Mouse (Mus musculus): ENCODE results near the gene Olfr9. TPM values are rescaled to one million over a fixed set of nuclear protein-coding genes. Genes with fewer than 3 reads are reported as not detected.
A peak's percentile ranks its signal among the peaks of the same experiment; 100 is the strongest.
"Not testable (repeated sequence)": the region's sequence is repeated elsewhere in the genome, so short reads cannot be mapped to it uniquely, and the experiment has no call there.

The Olfr9 gene
- total and polyA plus RNA-seq, 2 experiments from 2014 or later, result not detected

GRCm38 (mm10) chr10:129004032-129004920 is 15.0 kb downstream of the Olfr9 start:
- no peak overlapping the region for H3K27ac ChIP-seq (ENCODE audit: low read depth)
- 66% methylated on average over 14 of the region's 14 CpGs for WGBS
- no peaks in the 10 kb centered on the region for H3K27me3 ChIP-seq (ENCODE audit: control insufficient read depth, insufficient read depth, low read length)
- H3K36me3 ChIP-seq (replicated peaks; ENCODE audit: control insufficient read depth, insufficient read depth, low read length), result no peaks in the 10 kb centered on the region
- DNase-seq (ENCODE audit: low spot score) (no peak), ATAC-seq (ENCODE audit: insufficient read depth, low read depth) (no peak)
- H3K9ac ChIP-seq (replicated peaks; ENCODE audit: low read depth, low read length), result no peak overlapping the region
- no peaks in the 10 kb centered on the region for H3K4me1 ChIP-seq (ENCODE audit: control insufficient read depth, insufficient read depth)
- H3K9me3 ChIP-seq (replicated peaks; ENCODE audit: control insufficient read depth, low read length), result no peaks in the 10 kb centered on the region
- no peak overlapping the region for H3K4me3 ChIP-seq (ENCODE audit: low read depth, low read length)
- no peak for TF ChIP-seq CTCF (IDR thresholded peaks at IDR 0.05; ENCODE audit: low read depth)
- TF ChIP-seq EP300 (IDR thresholded peaks at IDR 0.05; ENCODE audit: low read depth), result no peak
- H3K4me2 ChIP-seq (ENCODE audit: low read depth, low read length), result no peak overlapping the region

GRCm38 (mm10) chr10:129010288-129010841 is 21.1 kb downstream of the Olfr9 start, which contains the start of gene Olfr763:
Gene Olfr763, plus strand, starts transcription at chr10:129010791.
- Histone ChIP-seq H3K4me2 (ENCODE audit: low read depth, low read length) (no peak within 1 kb of the TSS), H3K4me3 (ENCODE audit: low read depth, low read length) (no peak within 1 kb of the TSS), H3K27ac (ENCODE audit: low read depth) (no peak within 1 kb of the TSS), H3K9ac (replicated peaks; ENCODE audit: low read depth, low read length) (no peak within 1 kb of the TSS), H3K27me3 (ENCODE audit: control insufficient read depth, insufficient read depth, low read length) (no peaks in the 10 kb centered on the region), H3K36me3 (replicated peaks; ENCODE audit: control insufficient read depth, insufficient read depth, low read length) (no peaks in the 10 kb centered on the region), H3K9me3 (replicated peaks; ENCODE audit: control insufficient read depth, low read length) (no peaks in the 10 kb centered on the region), H3K4me1 (ENCODE audit: control insufficient read depth, insufficient read depth) (no peaks in the 10 kb centered on the region)
- TF ChIP-seq CTCF (IDR thresholded peaks at IDR 0.05; ENCODE audit: low read depth), result no peak
- no peak for TF ChIP-seq EP300 (IDR thresholded peaks at IDR 0.05; ENCODE audit: low read depth)
- ATAC-seq (ENCODE audit: insufficient read depth, low read depth) (no peak), DNase-seq (ENCODE audit: low spot score) (no peak)
- 78% methylated on average over 2 of the region's 2 CpGs for WGBS

DNA sequence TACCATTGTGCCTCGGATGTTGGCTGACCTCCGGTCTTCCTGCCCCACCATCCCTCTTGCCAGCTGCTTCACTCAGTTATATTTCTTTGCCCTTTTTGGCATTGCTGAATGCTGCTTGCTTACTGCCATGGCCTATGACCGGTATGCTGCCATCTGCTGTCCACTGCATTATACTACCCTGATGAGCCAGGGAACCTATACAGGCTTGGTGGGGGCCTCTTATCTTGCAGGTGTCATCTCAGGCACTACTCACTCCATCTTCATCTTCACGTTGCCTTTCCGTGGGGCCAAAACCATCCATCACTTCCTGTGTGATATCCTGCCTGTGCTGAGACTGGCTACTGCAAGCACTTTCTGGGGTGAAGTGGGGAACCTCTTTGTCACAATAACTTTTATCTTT is 22.3 kb downstream of the Olfr9 start:
- peak; percentile 30; the same call in 1 of the 2 replicates for ATAC-seq (ENCODE audit: insufficient read depth, low read depth)
- not testable (repeated sequence) for H3K9me3 ChIP-seq (replicated peaks; ENCODE audit: control insufficient read depth, low read length); DNase-seq (ENCODE audit: low spot score); H3K4me1 ChIP-seq (ENCODE audit: control insufficient read depth, insufficient read depth); H3K4me2 ChIP-seq (ENCODE audit: low read depth, low read length); H3K27ac ChIP-seq (ENCODE audit: low read depth); H3K27me3 ChIP-seq (ENCODE audit: control insufficient read depth, insufficient read depth, low read length); H3K4me3 ChIP-seq (ENCODE audit: low read depth, low read length); H3K36me3 ChIP-seq (replicated peaks; ENCODE audit: control insufficient read depth, insufficient read depth, low read length); H3K9ac ChIP-seq (replicated peaks; ENCODE audit: low read depth, low read length)
- 68% methylated on average over 2 of the region's 5 CpGs for whole genome bisulfite sequencing

DNA sequence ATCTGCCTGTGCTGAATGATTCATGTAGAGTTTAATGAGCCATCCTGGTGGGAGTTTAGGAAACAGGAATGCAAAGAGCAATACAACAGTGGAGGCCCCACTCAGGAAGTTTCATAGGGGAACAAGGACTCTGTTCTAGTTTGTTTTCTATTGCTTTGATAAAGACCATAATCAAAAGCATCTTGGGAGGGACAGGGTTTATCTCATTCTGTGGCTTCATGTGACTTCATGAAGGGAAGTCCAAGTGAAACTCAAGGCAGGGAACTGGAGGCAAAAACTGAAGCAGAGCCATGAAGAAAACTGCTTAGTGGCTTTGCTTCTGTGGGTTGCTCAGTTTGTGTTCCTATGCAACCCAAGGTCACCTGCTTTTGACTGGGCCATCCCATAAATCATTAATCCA is 25.2 kb downstream of the Olfr9 start:
- H3K36me3 ChIP-seq (replicated peaks; ENCODE audit: control insufficient read depth, insufficient read depth, low read length), result no peaks in the 10 kb centered on the region
- no peak for ATAC-seq (ENCODE audit: insufficient read depth, low read depth)

DNA sequence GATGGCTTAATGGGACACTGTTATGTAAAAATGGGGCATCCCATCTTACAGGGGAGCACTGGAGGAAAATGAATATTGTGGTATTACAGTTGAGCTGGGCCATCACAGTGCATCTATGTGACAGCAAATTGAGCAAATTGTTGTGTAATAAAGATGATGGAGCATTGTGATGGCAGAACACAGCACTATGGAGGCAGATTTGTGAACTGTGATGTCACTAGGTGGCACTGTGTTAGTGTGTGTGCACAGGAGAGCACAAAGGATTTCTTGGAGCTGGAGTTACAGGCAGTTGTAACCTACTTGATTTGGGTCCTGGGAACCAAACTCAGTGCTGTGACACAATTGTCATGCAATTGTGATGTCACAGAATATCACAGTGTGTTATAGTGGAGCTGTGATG is 34.1 kb downstream of the Olfr9 start:
- no peak overlapping the region for H3K4me3 ChIP-seq (ENCODE audit: low read depth, low read length)
- no peaks in the 10 kb centered on the region for H3K4me1 ChIP-seq (ENCODE audit: control insufficient read depth, insufficient read depth)
- H3K36me3 ChIP-seq (replicated peaks; ENCODE audit: control insufficient read depth, insufficient read depth, low read length), result no peaks in the 10 kb centered on the region
- H3K4me2 ChIP-seq (ENCODE audit: low read depth, low read length), result no peak overlapping the region
- DNase-seq (ENCODE audit: low spot score) (no peak), ATAC-seq (ENCODE audit: insufficient read depth, low read depth) (no peak)
- H3K9me3 ChIP-seq (replicated peaks; ENCODE audit: control insufficient read depth, low read length), result no peaks in the 10 kb centered on the region
- no peak overlapping the region for H3K27ac ChIP-seq (ENCODE audit: low read depth)
- TF ChIP-seq EP300 (IDR thresholded peaks at IDR 0.05; ENCODE audit: low read depth), result no peak
- no peak for TF ChIP-seq CTCF (IDR thresholded peaks at IDR 0.05; ENCODE audit: low read depth)
- H3K27me3 ChIP-seq (ENCODE audit: control insufficient read depth, insufficient read depth, low read length), result no peaks in the 10 kb centered on the region
- no peak overlapping the region for H3K9ac ChIP-seq (replicated peaks; ENCODE audit: low read depth, low read length)

More for the DNA sequence above, 25.2 kb downstream of the Olfr9 start:
- no peaks in the 10 kb centered on the region for H3K27me3 ChIP-seq (ENCODE audit: control insufficient read depth, insufficient read depth, low read length)
- DNase-seq (ENCODE audit: low spot score), result no peak
- H3K4me1 ChIP-seq (ENCODE audit: control insufficient read depth, insufficient read depth), result no peaks in the 10 kb centered on the region
- no peak for TF ChIP-seq EP300 (IDR thresholded peaks at IDR 0.05; ENCODE audit: low read depth)
- TF ChIP-seq CTCF (IDR thresholded peaks at IDR 0.05; ENCODE audit: low read depth), result no peak
- no peak overlapping the region for H3K27ac ChIP-seq (ENCODE audit: low read depth)
- no peaks in the 10 kb centered on the region for H3K9me3 ChIP-seq (replicated peaks; ENCODE audit: control insufficient read depth, low read length)
- H3K4me3 ChIP-seq (ENCODE audit: low read depth, low read length), result no peak overlapping the region
- H3K4me2 ChIP-seq (ENCODE audit: low read depth, low read length), result no peak overlapping the region
- H3K9ac ChIP-seq (replicated peaks; ENCODE audit: low read depth, low read length), result no peak overlapping the region

Data from heart, postnatal 0 days (tissue).